Mouse (Mus musculus) olfactory bulb, adult 2 months (tissue): ENCODE measurements around the gene Prr29.

Experiments used
- CTCF ChIP-seq: fragments of 200-500 bp; IDR thresholded peaks from 2 replicates; pipeline ENCODE4 v1.5.1; 2012; ENCODE audit warnings: low read depth, mild to moderate bottlenecking, low read length, moderate library complexity; ENCODE audit not compliant: insufficient read depth
- POLR2A ChIP-seq: fragments of 200-500 bp; IDR thresholded peaks from 2 replicates; pipeline ENCODE4 v1.6.1; 2012; ENCODE audit warnings: mild to moderate bottlenecking, low read depth, low read length, moderate library complexity; ENCODE audit not compliant: insufficient read depth

GRCm38 (mm10) chr11:106365366-106365765, at the start of gene Prr29:
- no peak for TF ChIP-seq CTCF
- no peak for TF ChIP-seq POLR2A
